Mouse (Mus musculus) midbrain, embryonic 15.5 days (tissue): ENCODE measurements around the gene Adarb1. TPM values are rescaled to one million over a fixed set of nuclear protein-coding genes. Genes with fewer than 3 reads are reported as not detected.

Experiments
- ATAC-seq: fragments of 200-750 bp; cut with Nextera tagmentation; replicated peaks from 2 replicates; pipeline ENCODE4 v1.8.0; 2017; ENCODE audit warnings: moderate TSS enrichment
- H3K27ac ChIP-seq: fragments of 300-500 bp; sonication (generic); 2 replicates; pipeline ENCODE4 v1.5.1; 2015; ENCODE audit warnings: mild to moderate bottlenecking, inconsistent platforms
- H3K27me3 ChIP-seq: fragments of 300-500 bp; sonication (generic); replicated peaks from 2 replicates; pipeline ENCODE4 v1.6.1; 2015; ENCODE audit warnings: inconsistent platforms
- H3K36me3 ChIP-seq: fragments of 300-500 bp; sonication (generic); replicated peaks from 2 replicates; pipeline ENCODE4 v1.6.1; 2015; ENCODE audit warnings: inconsistent platforms
- H3K4me1 ChIP-seq: fragments of 300-500 bp; sonication (generic); 2 replicates; pipeline ENCODE4 v1.6.1; 2015; ENCODE audit warnings: inconsistent platforms
- H3K4me2 ChIP-seq: fragments of 300-500 bp; sonication (generic); 2 replicates; pipeline ENCODE4 v1.6.1; 2015; ENCODE audit warnings: inconsistent platforms, mild to moderate bottlenecking, moderate library complexity
- H3K4me3 ChIP-seq: fragments of 300-500 bp; sonication (generic); 2 replicates; pipeline ENCODE4 v1.5.1; 2015; ENCODE audit warnings: mild to moderate bottlenecking, inconsistent platforms
- H3K9ac ChIP-seq: fragments of 300-500 bp; sonication (generic); 2 replicates; pipeline ENCODE4 v1.6.1; 2015; ENCODE audit warnings: mild to moderate bottlenecking, inconsistent platforms
- H3K9me3 ChIP-seq: fragments of 300-500 bp; sonication (generic); 2 replicates; pipeline ENCODE4 v1.6.1; 2016; ENCODE audit warnings: inconsistent platforms
- WGBS: fragments of 180-500 bp; shearing (Covaris S2); methylation state at CpG from one replicate; pipeline ENCODE4 v1.1.7; 2015; ENCODE audit warnings: mixed read lengths; 5-methylcytosine and 5-hydroxymethylcytosine counted together
- polyA plus RNA-seq: library from polyadenylated mRNA; unstranded; fragments of >200 nt; fragmentation: Nextera tagmentation; extraction: Ambion mirVana; gene quantifications from 2 replicates; pipeline ENCODE4 v1.2.1, GENCODE M21; 2015

Adarb1 gene
- polyA plus RNA-seq, 1 experiment from 2014 or later, result 18.2 TPM

DNA sequence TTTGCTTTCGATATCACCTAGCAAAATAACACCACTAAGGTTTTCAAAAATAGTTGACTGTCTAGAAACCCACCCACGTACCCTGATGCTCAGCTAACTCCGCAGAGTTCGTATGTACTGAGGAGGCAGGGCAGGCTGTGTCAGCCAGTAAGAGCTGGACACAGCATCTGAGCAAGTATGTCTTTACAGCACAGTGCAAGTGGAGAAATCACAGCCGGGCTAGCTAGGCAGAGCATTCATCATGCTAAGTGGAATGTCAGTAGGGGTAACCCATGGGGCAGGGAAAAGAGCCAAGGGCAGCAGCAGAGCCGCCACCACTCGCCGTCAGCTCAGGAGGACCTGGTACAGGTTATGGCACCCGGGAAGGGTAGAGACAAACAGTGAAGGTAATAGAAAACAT lies 84.6 kb downstream of the Adarb1 start:
- H3K27me3 ChIP-seq, result no peaks in the 10 kb centered on the region
- H3K27ac ChIP-seq, result no peak overlapping the region
- H3K9me3 ChIP-seq, result no peaks in the 10 kb centered on the region
- 85% methylated on average over 9 of the region's 9 CpGs for WGBS
- H3K4me2 ChIP-seq, result no peak overlapping the region
- H3K4me3 ChIP-seq, result no peak overlapping the region
- no peaks in the 10 kb centered on the region for H3K36me3 ChIP-seq
- no peak overlapping the region for H3K9ac ChIP-seq
- no peak for ATAC-seq
- peaks cover 3% of the 10 kb centered on the region; the same call in 1 of the 2 replicates for H3K4me1 ChIP-seq

DNA sequence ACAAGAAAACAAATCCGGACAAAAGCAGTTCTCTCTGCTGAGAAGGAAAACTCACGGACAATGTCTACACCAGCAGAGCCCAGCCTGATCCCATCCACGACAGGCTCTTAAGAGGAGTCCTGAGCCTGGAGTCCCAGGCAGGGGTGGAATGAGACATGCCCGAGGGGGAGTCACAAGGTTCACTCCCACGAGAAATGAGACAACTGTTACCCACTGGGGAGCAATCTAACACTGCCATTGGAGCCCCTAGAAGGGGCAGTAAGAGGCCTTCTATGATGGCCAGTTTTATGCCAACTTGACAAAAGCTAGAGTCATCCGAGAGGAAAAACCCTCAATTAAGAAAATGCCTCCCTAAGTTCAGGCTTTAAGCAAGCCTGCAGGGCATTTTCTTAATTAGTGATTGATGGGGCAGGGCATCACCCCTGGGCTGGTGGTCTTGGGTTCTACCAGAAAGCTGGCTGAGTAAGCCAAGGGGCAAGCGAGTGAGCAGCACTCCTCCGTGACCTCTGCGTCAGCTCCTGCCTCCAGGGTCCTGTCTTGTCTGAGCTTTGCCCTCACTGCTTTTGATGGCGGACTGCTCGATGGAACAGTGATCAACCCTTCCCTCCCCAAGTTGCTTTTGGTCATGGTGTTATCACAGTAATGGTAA lies 88.5 kb downstream of the Adarb1 start:
- 72% methylated on average over 11 of the region's 11 CpGs for WGBS
- ATAC-seq, result no peak
- no peaks in the 10 kb centered on the region for H3K9me3 ChIP-seq

DNA sequence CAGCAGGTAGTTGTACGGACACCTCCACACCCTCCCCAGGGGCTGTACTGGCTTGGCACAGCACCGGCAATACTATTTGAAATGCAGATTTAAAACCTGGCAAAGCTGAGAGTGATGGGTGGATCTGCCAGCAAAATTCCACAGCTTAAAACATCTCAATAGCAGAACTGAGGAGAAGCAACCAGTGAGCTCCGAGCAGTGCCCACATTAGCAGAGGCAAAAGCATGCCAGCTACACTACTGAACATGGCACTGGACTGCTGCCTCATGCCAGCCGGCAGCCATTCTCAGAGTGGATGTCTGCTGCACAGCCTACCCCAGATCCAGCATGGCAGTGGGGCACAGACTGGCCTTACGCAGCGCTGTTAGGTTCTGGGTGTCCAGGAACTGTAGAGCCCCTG lies 93.4 kb downstream of the Adarb1 start:
- WGBS, result 64% methylated on average over 6 of the region's 6 CpGs
- ATAC-seq, result no peak
- H3K4me3 ChIP-seq, result no peak overlapping the region
- H3K4me2 ChIP-seq, result no peak overlapping the region
- H3K36me3 ChIP-seq, result no peaks in the 10 kb centered on the region
- H3K4me1 ChIP-seq, result peaks cover 7% of the 10 kb centered on the region
- no peaks in the 10 kb centered on the region for H3K9me3 ChIP-seq
- H3K27me3 ChIP-seq, result no peaks in the 10 kb centered on the region
- no peak overlapping the region for H3K9ac ChIP-seq
- no peak overlapping the region for H3K27ac ChIP-seq

More for the DNA sequence above, 88.5 kb downstream of the Adarb1 start:
- Histone ChIP-seq H3K27me3 (no peaks in the 10 kb centered on the region), H3K4me3 (no peak overlapping the region), H3K4me1 (peaks cover 6% of the 10 kb centered on the region), H3K36me3 (no peaks in the 10 kb centered on the region), H3K27ac (no peak overlapping the region), H3K9ac (no peak overlapping the region), H3K4me2 (no peak overlapping the region)

DNA sequence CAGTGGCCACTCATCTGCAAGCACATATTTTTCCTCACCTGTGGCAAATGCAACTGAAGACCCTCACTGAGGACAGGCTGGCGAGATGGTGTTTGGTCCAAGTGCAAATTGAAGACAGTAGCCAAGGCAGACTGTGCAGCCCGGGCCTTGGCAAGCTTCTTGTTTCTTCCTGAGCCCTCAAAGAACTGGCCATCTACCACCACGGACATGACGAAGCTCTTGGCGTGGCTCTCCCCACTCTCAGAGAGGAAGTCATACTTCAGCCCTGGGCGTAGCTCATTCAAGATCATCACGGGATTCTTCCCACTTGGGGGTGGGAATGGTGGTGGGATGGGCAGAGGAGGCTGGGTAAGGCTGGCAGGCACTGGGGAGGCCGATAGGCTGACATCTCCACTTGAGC lies 96.5 kb downstream of the Adarb1 start:
- ATAC-seq, result no peak
- Histone ChIP-seq H3K36me3 (no peaks in the 10 kb centered on the region), H3K9me3 (no peaks in the 10 kb centered on the region), H3K9ac (no peak overlapping the region), H3K4me3 (no peak overlapping the region), H3K27ac (no peak overlapping the region), H3K4me2 (no peak overlapping the region), H3K27me3 (no peaks in the 10 kb centered on the region), H3K4me1 (peaks cover 7% of the 10 kb centered on the region)
- 90% methylated on average over 8 of the region's 8 CpGs for WGBS

DNA sequence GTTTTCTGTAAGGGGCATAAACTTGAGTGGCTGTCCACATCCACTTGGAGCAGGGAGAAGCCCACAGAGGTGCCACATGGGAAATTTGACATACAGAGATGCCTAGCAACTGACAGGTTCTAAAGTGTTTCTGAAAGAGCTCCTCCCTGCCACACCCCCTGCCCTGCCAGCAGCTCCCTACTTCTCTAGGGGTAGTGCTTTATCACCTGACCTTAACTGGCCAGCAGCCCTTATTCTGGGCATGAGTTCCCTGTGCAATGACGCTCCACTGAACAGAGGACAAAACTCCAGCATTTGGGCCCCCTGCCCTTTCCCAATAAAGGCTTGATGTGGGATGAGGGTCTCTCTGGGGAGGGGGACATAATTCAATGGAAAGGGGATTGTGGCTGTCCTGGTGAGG lies 97.1 kb downstream of the Adarb1 start:
- no peak overlapping the region for H3K4me2 ChIP-seq
- H3K36me3 ChIP-seq, result no peaks in the 10 kb centered on the region
- H3K27me3 ChIP-seq, result no peaks in the 10 kb centered on the region
- no peak for ATAC-seq
- 75% methylated on average over 1 of the region's 1 CpGs for WGBS
- peaks cover 7% of the 10 kb centered on the region for H3K4me1 ChIP-seq
- no peaks in the 10 kb centered on the region for H3K9me3 ChIP-seq
- H3K9ac ChIP-seq, result no peak overlapping the region
- H3K27ac ChIP-seq, result no peak overlapping the region
- H3K4me3 ChIP-seq, result no peak overlapping the region

DNA sequence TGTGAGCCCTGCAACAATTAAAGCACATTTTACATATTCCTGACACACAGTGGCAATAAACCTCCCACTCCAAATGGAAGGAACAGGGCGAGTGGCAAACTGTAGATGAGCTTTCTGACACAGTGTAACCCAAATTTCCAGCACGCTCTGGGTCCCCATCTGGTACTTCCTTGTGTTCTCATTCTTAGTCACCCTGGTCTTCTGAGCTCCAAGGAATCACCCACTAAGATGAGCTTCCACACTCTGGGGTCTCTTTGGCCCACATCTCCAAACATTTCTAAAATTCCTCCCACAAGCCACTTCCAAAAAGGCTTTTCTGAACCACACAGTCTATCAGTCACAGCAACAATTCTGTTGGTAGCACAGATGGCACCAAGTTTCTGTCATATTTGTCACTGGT lies 102.4 kb downstream of the Adarb1 start:
- no peak for ATAC-seq

DNA sequence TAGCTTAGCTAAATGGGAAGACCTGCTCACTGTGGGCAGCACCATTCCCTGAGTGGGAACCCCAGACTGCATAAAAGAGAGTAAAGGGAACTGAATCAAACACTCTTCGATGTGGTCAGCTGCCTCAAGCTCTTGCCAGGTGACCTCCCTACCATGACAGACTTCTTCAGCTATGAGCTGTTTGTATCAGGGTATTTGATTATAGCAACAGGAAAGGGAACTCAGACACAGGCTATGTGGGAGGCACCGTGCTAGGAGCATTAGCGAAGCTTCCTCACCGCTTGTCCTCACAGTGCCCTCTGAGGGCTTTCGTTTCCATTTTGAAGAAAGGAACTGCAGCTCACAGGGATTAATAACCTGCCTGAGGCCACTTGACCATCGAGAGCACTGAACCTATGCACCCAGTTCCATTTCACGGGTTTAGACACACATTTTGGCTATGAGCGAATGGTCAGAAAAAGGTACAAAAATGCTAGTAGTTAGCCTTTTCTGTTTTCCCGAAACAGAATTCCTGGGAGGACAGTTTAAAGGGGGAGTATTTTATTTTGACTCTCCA lies 103.3 kb downstream of the Adarb1 start:
- ATAC-seq, result no peak
- Histone ChIP-seq H3K36me3 (no peaks in the 10 kb centered on the region), H3K9me3 (no peaks in the 10 kb centered on the region), H3K9ac (no peak overlapping the region), H3K4me2 (no peak overlapping the region), H3K4me1 (no peaks in the 10 kb centered on the region), H3K27me3 (no peaks in the 10 kb centered on the region), H3K27ac (no peak overlapping the region), H3K4me3 (no peak overlapping the region)
- 84% methylated on average over 9 of the region's 9 CpGs for WGBS

More for the DNA sequence above, 102.4 kb downstream of the Adarb1 start:
- Histone ChIP-seq H3K9me3 (no peaks in the 10 kb centered on the region), H3K9ac (no peak overlapping the region), H3K27me3 (no peaks in the 10 kb centered on the region), H3K4me1 (no peaks in the 10 kb centered on the region), H3K27ac (no peak overlapping the region), H3K36me3 (no peaks in the 10 kb centered on the region), H3K4me3 (no peak overlapping the region), H3K4me2 (no peak overlapping the region)
- WGBS, result 93% methylated on average over 2 of the region's 2 CpGs

DNA sequence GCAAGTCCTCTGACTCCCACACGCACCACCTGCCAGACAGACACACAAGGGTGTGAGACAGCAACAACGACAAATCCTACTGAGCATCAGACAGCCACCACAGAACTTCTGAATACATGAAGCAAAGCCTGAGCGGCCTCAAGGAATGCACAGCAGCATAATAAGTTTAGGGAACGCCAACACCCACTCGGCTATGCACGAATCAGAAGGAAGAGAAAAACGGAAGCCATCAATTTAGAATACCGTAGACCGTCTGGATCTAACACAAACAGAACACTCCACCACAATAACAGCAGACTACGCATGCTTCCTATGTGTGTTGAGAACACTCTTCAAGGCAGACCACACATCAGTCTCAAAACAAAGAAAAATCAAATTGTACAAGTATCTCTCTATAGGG lies 109.1 kb downstream of the Adarb1 start:
- Histone ChIP-seq H3K9ac (no peak overlapping the region), H3K4me1 (peaks cover 14% of the 10 kb centered on the region), H3K9me3 (no peaks in the 10 kb centered on the region), H3K27ac (no peak overlapping the region), H3K4me2 (no peak overlapping the region), H3K27me3 (no peaks in the 10 kb centered on the region), H3K36me3 (no peaks in the 10 kb centered on the region), H3K4me3 (no peak overlapping the region)
- ATAC-seq, result no peak
- WGBS, result 64% methylated on average over 10 of the region's 10 CpGs

DNA sequence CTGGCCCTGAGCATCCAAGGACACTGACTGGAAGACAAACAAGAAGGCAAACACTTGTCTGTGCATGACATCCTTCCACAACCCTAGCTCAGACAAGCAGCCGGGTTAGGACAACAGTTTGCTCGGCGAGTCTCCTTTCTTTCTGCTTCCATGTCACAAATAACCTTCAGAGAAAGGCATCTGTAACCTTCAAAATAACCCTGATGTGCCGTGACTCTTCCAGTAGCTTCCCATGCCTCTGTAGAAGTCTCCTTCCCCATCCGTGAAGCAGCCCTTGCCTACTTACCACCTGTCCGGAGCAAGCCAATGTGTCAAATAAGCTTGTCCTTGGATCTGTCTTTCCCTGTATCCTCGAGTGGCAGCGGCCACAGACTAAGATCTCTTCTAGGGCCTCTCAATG lies 112.3 kb downstream of the Adarb1 start:
- H3K9ac ChIP-seq, result no peak overlapping the region
- H3K4me3 ChIP-seq, result no peak overlapping the region
- no peak overlapping the region; the same call in 1 of the 2 replicates for H3K27ac ChIP-seq
- 83% methylated on average over 8 of the region's 8 CpGs for WGBS
- H3K27me3 ChIP-seq, result no peaks in the 10 kb centered on the region
- no peak for ATAC-seq
- no peak overlapping the region for H3K4me2 ChIP-seq
- no peaks in the 10 kb centered on the region for H3K36me3 ChIP-seq
- peaks cover 14% of the 10 kb centered on the region for H3K4me1 ChIP-seq
- H3K9me3 ChIP-seq, result no peaks in the 10 kb centered on the region

DNA sequence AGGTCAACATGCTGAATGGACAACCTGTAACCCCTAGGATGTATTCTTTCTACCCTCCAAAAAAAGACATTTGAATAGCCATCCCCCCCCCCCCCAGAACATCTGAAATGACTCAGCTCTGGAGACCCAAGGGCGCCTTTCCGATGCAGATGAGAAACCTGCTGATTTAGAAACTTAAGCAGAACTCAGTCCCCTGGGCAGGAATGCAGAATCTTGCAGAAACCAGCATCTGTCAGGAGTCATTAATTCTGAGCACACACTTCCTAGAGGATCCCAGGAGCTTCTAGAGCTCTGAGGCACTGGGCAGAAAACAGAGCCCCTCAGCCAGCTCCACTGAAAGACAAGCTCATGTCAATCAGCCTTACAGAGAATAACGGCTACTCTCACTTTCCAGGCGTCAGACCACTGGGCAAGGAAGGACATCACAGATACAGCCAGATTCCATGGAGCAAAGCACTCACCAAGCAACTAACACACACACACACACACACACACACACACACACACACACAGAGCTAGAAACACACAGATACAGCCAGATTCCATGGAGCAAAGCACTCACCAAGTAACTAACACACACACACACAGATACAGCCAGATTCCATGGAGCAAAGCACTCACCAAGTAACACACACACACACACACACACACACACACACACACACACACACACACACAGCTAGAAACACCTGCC lies 113.1 kb downstream of the Adarb1 start:
- Histone ChIP-seq H3K9me3 (no peaks in the 10 kb centered on the region), H3K9ac (no peak overlapping the region), H3K36me3 (no peaks in the 10 kb centered on the region), H3K4me2 (no peak overlapping the region), H3K4me3 (no peak overlapping the region), H3K4me1 (peaks cover 14% of the 10 kb centered on the region), H3K27ac (peak overlapping the region; percentile 62), H3K27me3 (no peaks in the 10 kb centered on the region)
- WGBS, result 15% methylated on average over 4 of the region's 4 CpGs
- ATAC-seq, result peak; percentile 75; the same call in 1 of the 2 replicates

DNA sequence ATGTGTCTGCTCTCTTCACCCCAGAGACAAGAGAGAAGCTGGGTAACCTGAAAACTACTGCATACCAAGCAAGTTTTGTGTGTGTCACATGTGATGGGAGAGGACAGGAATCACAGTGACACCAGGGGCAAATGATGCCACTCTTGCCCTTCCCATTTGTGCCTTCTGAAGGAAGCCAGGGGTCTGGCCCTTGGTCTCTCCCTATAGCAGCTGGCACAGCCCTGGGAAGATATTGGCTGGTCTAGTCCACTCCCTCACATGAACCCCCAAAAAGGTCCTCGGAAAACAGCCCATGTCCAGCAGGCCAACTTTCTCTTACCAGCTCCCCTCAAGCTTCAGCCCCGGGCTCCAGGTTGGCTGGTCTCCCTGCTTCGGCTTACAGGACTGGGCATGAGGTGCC lies 113.7 kb downstream of the Adarb1 start:
- Histone ChIP-seq H3K4me2 (no peak overlapping the region), H3K4me3 (no peak overlapping the region), H3K36me3 (no peaks in the 10 kb centered on the region), H3K9ac (no peak overlapping the region), H3K4me1 (peaks cover 14% of the 10 kb centered on the region), H3K27ac (no peak overlapping the region), H3K9me3 (no peaks in the 10 kb centered on the region), H3K27me3 (no peaks in the 10 kb centered on the region)
- 68% methylated on average over 3 of the region's 3 CpGs for WGBS
- no peak; the same call in 1 of the 2 replicates for ATAC-seq

DNA sequence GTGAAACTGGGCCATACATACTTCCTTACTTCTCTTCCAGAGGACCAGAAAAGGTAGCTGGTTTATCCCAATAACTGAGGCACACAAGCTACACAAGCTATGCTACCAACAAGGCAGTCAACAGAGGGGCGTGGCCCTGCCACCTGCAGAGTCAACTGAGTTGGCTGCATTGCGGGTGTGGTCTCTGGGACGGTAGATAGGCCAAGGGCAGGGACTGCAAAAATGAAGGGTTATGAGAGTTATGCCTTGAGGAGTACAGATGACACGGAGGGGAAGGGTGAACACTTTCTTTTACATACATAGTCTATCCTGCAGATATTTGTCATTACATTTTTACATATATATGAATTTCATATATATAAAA lies 117.2 kb downstream of the Adarb1 start:
- Histone ChIP-seq H3K36me3 (no peaks in the 10 kb centered on the region), H3K27me3 (no peaks in the 10 kb centered on the region), H3K9me3 (no peaks in the 10 kb centered on the region), H3K27ac (no peak overlapping the region), H3K4me1 (peaks cover 14% of the 10 kb centered on the region), H3K4me2 (no peak overlapping the region), H3K4me3 (no peak overlapping the region), H3K9ac (no peak overlapping the region)
- WGBS, result 82% methylated on average over 4 of the region's 4 CpGs
- no peak for ATAC-seq
